8 mouse cellular contexts compared by ENCODE assay signal in genomic region chr10:57796057-57796456, GRCm38 (mm10). TPM values are rescaled to one million over a fixed set of nuclear protein-coding genes. Genes with fewer than 3 reads are reported as not detected.
DNase-seq lines count a peak whose midpoint lies in the region; ATAC-seq lines count a peak whose summit lies in the region.

No protein-coding gene starts in this region.

- no peaks in the 10 kb centered on the region for H3K36me3 ChIP-seq in embryonic facial prominence, embryonic 14.5 days (ENCODE audit: control insufficient read depth, insufficient read depth, low read length)
- peaks cover 23% of the 10 kb centered on the region for H3K36me3 ChIP-seq in hindbrain, embryonic 10.5 days
- no peaks in the 10 kb centered on the region for H3K36me3 ChIP-seq in limb, embryonic 11.5 days (ENCODE audit: control insufficient read depth, insufficient read depth, low read length)

- peak overlapping the region; percentile 96 for H3K4me2 ChIP-seq in embryonic facial prominence, embryonic 14.5 days (ENCODE audit: low read depth, low read length)
- H3K4me2 ChIP-seq in limb, embryonic 11.5 days (ENCODE audit: low read depth, severe bottlenecking) = no peak overlapping the region

- peak; percentile 36 for ATAC-seq in embryonic facial prominence, embryonic 14.5 days (ENCODE audit: low read depth)
- ATAC-seq in limb, embryonic 11.5 days (ENCODE audit: insufficient number of reproducible peaks, low FRiP score, low TSS enrichment, low read depth) = 0 out of 2 replicates have a peak, but pooled peaks have one; percentile 49

- no peak overlapping the region for H3K9ac ChIP-seq in embryonic facial prominence, embryonic 14.5 days (ENCODE audit: low read depth, low read length)
- no peak overlapping the region for H3K9ac ChIP-seq in limb, embryonic 11.5 days (ENCODE audit: low read length)

- 0 out of 2 replicates have a peak, but pooled peaks cover 3% of the 10 kb centered on the region for H3K9me3 ChIP-seq in embryonic facial prominence, embryonic 14.5 days (ENCODE audit: control insufficient read depth, low read length)
- peaks cover 15% of the 10 kb centered on the region for H3K9me3 ChIP-seq in hindbrain, embryonic 10.5 days
- H3K9me3 ChIP-seq in limb, embryonic 11.5 days (ENCODE audit: control insufficient read depth, low read length) = no peaks in the 10 kb centered on the region

- H3K4me1 ChIP-seq in embryonic facial prominence, embryonic 14.5 days (ENCODE audit: control insufficient read depth, insufficient read depth, low read length) = peaks cover 12% of the 10 kb centered on the region
- H3K4me1 ChIP-seq in hindbrain, embryonic 10.5 days (replicated peaks) = peaks cover 23% of the 10 kb centered on the region
- peaks cover 4% of the 10 kb centered on the region; the same call in 1 of the 2 replicates for H3K4me1 ChIP-seq in limb, embryonic 11.5 days (ENCODE audit: control insufficient read depth, insufficient read depth, low read length)

- no peaks in the 10 kb centered on the region for H3K27me3 ChIP-seq in embryonic facial prominence, embryonic 14.5 days (replicated peaks; ENCODE audit: control insufficient read depth, insufficient read depth, low read length)
- H3K27me3 ChIP-seq in hindbrain, embryonic 10.5 days (ENCODE audit: insufficient read depth, poor library complexity, severe bottlenecking) = no peaks in the 10 kb centered on the region
- H3K27me3 ChIP-seq in limb, embryonic 11.5 days (ENCODE audit: control insufficient read depth, insufficient read depth, low read length) = no peaks in the 10 kb centered on the region

- WGBS in embryonic facial prominence, embryonic 14.5 days = 44% methylated on average over 4 of the region's 4 CpGs
- WGBS in hindbrain, embryonic 10.5 days = 65% methylated on average over 4 of the region's 4 CpGs
- WGBS in limb, embryonic 11.5 days = 35% methylated on average over 4 of the region's 4 CpGs

- DNase-seq in ovary, postnatal 10 days (ENCODE audit: low spot score) = peak; percentile 4
- no peak for DNase-seq in ovary, adult 18-20 months (ENCODE audit: low spot score)
- peak; percentile 53 for DNase-seq in embryonic facial prominence, embryonic 14.5 days (ENCODE audit: low spot score)
- peak; percentile 23 for DNase-seq in hindbrain, embryonic 10.5 days (ENCODE audit: low spot score)
- DNase-seq in limb, embryonic 11.5 days (ENCODE audit: low spot score) = peak; percentile 34
- peak; percentile 13 for DNase-seq in mesoderm, embryonic 11.5 days (ENCODE audit: low read depth, low spot score)
- DNase-seq in thymus, postnatal 10 days (ENCODE audit: low spot score in 2 of 2) = peak; percentile 17 to 28
- DNase-seq in left cerebral cortex, adult 8-10 months (ENCODE audit: low spot score in 2 of 2) = no peak

- H3K27ac ChIP-seq in embryonic facial prominence, embryonic 14.5 days (replicated peaks; ENCODE audit: low read depth, low read length) = 0 out of 2 replicates have a peak overlapping the region, but pooled peaks have one; percentile 12
- H3K27ac ChIP-seq in hindbrain, embryonic 10.5 days = no peak overlapping the region
- H3K27ac ChIP-seq in limb, embryonic 11.5 days (replicated peaks; ENCODE audit: low read depth, low read length) = no peak overlapping the region

- 0 out of 2 replicates have a peak overlapping the region, but pooled peaks have one; percentile 61 for H3K4me3 ChIP-seq in embryonic facial prominence, embryonic 14.5 days (ENCODE audit: low read depth, low read length)
- no peak overlapping the region for H3K4me3 ChIP-seq in hindbrain, embryonic 10.5 days
- H3K4me3 ChIP-seq in limb, embryonic 11.5 days (ENCODE audit: low read depth, low read length) = no peak overlapping the region

RNA-seq across cellular contexts. Expression of gene Smpdl3a, which starts 1.9 kb away (rescaled TPM):
- polyA plus RNA-seq in embryonic facial prominence, embryonic 14.5 days (2014; fragmentation: Nextera tagmentation; extraction: Ambion mirVana) = 22.0 and 28.8 TPM in 2 replicates
- polyA plus RNA-seq in hindbrain, embryonic 10.5 days (2016; fragmentation: Nextera tagmentation; extraction: Ambion mirVana) = 9.1 and 10.8 TPM in 2 replicates
- 5.9 and 7.9 TPM in 2 replicates for polyA plus RNA-seq in limb, embryonic 11.5 days (2014; fragmentation: Nextera tagmentation; extraction: Ambion mirVana)
- total RNA-seq in left cerebral cortex, adult 8-10 months (2022) = 10 to 100 TPM; 21.6 to 28.5 (median 25.5) TPM

RNA-seq across cellular contexts. Expression of gene Fabp7, which starts 11.4 kb away (rescaled TPM):
- 85.8 and 91.3 TPM in 2 replicates for polyA plus RNA-seq in embryonic facial prominence, embryonic 14.5 days (2014; fragmentation: Nextera tagmentation; extraction: Ambion mirVana)
- 518 and 856 TPM in 2 replicates for polyA plus RNA-seq in hindbrain, embryonic 10.5 days (2016; fragmentation: Nextera tagmentation; extraction: Ambion mirVana)
- polyA plus RNA-seq in limb, embryonic 11.5 days (2014; fragmentation: Nextera tagmentation; extraction: Ambion mirVana) = 2.7 TPM in 2 replicates
- 10 to 100 TPM; 42.1 to 58.5 (median 47.4) TPM for total RNA-seq in left cerebral cortex, adult 8-10 months (2022)

Comparison
In these comparisons a context has a peak if more than half of its experiments do, and no peak if none do; other contexts are left out.
1. DNase-seq: peak in ovary, postnatal 10 days (single experiment), embryonic facial prominence, embryonic 14.5 days (single experiment), hindbrain, embryonic 10.5 days (single experiment), limb, embryonic 11.5 days (single experiment), mesoderm, embryonic 11.5 days (single experiment) and thymus, postnatal 10 days (2 of 2); none in ovary, adult 18-20 months (single experiment) and left cerebral cortex, adult 8-10 months (0 of 2).
2. RNA of gene Fabp7, which starts 11.4 kb away (polyA plus RNA-seq): 518 to 856 TPM in hindbrain, embryonic 10.5 days and 85.8 to 91.3 TPM in embryonic facial prominence, embryonic 14.5 days; 2.7 TPM in limb, embryonic 11.5 days; every median in the first group is over 10 times any median in the second.